Mouse (Mus musculus): ENCODE measurements around the gene Napsa. TPM values are rescaled to one million over a fixed set of nuclear protein-coding genes. Genes with fewer than 3 reads are reported as not detected.

The Napsa gene
- total RNA-seq, 2 experiments from 2014 or later = not detected

DNA sequence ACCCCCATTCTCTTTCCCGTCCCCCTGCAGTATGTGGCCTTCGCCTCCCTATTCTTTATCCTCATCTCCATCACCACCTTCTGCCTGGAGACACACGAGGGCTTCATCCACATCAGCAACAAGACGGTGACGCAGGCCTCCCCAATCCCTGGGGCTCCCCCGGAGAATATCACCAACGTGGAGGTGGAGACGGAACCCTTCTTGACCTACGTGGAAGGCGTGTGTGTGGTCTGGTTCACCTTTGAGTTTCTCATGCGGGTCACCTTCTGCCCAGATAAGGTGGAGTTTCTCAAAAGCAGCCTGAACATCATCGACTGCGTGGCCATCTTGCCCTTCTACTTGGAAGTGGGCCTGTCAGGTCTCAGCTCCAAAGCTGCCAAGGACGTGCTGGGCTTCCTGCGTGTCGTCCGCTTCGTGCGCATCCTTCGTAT, 23.0 kb downstream of the Napsa start:
- DNase-seq (ENCODE audit: low spot score in 2 of 2) = no peak

DNA sequence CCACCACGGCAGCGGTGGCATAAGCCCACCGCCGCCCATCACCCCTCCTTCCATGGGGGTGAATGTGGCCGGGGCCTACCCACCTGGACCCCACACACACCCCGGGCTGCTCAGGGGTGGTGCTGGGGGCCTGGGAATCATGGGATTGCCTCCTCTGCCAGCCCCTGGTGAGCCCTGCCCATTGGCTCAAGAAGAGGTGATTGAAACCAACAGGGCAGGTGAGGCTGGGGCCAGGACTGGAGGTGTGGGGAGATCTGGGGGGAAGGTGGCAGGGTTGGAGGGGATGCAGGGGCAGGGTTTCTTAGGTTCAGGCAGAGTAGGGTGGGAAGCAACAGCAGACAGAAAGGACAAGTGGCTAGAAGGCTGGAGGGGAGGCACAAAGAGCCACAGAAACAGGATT, 23.9 kb downstream of the Napsa start:
- DNase-seq (ENCODE audit: low spot score in 2 of 2) = no peak

DNA sequence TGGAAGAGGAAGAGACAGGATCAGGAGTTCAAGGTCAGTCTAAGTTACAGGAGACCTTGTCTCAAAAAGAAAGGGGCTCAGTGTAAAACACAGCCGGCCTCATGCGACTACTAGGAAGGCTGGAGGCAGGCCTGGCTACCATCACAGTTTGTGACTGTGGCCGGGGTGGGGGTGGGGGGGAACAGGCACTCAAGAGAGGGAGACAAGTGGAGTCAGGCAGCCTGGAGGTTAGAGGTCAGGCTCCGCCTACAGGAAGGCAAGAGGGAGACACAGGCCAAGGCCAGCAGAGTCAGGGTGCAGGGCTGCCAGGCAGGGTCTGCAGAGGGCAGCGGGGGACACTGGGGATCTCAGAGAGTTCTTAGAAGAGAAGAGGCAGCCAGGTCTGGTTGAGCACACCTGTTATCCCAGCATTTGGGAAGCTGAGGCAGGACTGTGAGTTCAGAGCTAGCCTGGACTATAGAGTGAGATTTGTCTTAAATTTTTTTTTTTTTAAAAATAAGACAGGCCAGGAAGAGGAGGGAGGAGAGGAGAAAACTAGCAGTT, 24.9 kb downstream of the Napsa start:
- no peak for DNase-seq (ENCODE audit: low spot score in 2 of 2)

DNA sequence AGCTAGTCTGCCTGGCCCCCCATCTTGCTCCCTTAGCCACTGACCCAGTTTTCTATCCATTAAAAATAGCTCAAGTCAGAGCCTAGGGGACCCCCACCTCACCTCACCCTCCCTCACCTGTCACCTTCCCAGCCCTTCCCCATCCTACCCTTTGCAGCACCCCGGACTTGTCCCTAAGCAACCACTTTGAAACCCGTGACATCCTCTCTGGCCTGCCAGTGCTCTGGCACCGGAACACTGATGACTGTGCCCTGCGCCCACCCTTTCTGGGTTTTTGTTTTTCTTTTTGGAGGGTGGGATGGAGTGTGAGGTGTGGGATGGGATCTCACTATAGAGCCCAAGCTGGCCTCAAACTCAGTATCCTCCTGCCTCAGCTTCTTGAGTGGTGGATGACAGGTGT, 25.5 kb downstream of the Napsa start:
- DNase-seq (ENCODE audit: low spot score in 2 of 2) = no peak

DNA sequence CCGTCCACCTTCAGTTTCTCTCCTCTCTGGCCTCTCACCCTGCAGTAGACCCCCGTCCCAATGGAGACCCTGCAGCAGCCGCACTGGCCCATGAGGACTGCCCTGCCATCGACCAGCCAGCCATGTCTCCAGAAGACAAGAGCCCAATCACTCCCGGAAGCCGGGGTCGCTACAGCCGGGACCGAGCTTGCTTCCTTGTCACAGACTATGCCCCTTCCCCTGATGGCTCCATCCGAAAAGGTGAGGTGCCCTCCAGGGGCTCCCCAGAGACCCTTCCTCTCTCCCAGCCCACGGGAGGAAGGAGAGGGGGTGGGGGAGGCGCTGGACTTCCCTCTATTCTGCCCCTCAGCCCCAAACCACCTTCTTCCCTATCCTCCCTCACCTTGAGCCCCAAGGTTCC, 26.2 kb downstream of the Napsa start:
- no peak for DNase-seq (ENCODE audit: low spot score in 2 of 2)

DNA sequence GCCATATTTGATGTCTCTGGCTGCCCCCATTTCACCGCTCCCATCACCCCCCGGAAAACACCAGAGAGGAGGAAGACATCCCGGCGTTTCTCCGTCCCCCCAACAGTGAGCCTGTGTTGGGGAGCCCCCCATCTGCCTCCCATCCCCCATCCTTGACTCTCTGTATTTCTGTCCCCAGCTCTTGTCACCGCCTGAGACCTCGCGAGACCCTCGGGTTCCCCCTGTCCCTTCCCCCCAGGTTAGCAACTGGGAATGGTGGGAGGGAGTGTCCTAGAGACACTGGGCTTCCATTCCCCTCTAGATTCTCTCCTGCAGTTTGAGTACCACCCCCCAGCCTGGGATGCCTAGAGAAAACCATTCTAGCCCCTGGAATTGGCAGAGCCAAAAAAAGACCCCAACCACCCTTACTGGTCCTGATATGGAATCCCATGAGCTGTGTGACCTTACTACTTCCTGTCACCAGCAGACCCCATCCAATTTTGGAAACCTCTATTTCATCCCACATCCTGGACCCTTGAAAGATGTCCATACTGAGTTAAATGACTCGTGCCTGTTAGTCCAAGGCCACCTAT, 28.6 kb downstream of the Napsa start:
- no peak for DNase-seq (ENCODE audit: low spot score in 2 of 2)

DNA sequence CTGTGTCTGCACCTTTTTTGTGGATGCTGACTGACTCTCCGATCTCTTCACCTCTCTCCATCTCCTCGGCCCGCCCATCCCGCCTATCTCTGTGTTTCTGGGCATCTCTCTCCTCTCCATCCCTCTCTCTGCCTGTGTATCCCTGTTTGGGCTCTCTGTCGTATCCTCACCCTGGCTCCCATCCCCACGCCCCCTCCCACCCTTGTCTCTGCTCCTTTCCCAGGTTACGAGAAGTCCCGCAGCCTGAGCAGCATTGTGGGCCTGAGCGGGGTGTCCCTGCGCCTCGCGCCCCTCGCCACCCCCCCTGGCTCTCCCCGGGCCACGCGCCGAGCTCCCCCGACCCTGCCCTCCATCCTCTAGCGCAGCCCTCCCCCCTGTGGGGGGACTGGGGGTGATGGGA, 29.5 kb downstream of the Napsa start:
- no peak for DNase-seq (ENCODE audit: low spot score in 2 of 2)

DNA sequence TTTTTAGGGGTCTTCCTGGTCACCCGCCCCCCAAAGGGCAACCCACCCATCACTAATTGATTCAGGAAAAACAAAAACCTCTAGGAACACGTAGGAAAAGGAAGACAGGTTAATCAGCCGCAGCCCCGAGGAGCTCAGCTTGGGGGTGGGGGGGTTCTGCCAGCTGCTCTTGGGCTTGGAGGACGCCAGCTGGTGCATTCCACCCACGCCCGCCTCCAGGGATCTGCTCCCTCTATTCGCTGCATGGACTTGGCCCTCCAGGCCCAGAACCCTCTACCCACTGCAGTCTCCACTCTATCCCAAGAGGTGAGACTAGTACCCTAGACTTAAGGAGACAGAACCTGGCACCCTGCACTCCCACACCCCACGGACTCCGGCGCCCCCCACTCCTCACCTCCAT, 30.3 kb downstream of the Napsa start:
- peak; percentile 81 to 95 for DNase-seq (ENCODE audit: low spot score in 2 of 2)

DNA sequence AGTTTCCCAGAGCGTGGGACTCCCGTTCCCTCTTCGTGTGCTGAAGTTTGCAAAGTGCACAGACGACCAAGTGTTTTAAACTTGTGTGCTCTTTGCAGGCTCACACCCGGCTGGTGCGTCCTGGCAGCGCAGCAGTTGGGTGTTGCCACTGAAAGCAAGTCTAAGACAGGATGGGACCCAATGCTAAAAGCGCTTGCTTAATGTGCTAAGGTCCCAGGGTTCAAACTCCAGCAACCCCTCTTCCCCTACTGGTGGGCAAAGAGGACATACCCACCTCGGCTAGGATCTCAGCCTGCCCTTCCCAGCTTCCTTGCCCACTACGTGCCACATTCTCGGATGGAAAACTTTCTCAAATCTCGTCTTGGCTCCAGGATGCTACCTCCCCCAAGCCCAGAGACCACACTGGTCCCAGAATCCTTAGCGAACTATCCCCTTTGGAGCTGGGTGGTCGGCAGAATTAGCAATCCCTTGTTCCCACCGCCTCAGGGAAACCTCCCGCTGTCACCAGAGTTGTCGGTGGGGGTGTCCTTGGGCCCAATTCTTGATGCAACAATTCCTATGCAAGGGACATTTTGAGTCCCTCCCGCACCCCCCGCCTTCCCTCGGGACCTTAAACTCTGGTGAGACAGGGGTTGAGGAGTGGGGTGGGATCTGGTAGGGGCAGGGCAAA, 31.1 kb downstream of the Napsa start:
- peak in 1 of 2 experiments; percentile 50 for DNase-seq (ENCODE audit: low spot score in 2 of 2)

DNA sequence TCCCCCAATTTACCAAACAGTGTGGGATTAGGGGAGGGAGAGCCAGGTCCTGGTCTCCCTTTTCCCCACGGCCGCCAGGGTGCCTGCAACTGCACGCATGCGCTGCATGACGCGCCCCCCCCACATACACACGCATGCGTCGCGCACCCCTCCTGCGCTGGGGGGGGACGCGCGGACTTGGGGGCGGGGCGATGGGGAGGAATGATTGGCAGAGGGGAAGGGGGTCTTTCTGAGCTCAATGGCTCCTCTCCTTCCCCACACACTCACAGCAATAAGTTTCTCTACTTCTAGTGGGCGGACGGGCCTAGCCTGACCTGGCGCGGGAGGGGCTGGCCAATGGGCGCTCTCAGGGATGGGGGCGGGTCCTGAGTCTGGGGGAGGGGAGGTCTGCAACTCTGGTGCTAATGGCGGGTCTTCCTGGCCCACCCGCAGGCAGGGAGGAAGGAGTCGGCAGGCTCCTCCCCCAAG, 32.0 kb downstream of the Napsa start:
- peak in 1 of 2 experiments; percentile 78 for DNase-seq (ENCODE audit: low spot score in 2 of 2)

DNA sequence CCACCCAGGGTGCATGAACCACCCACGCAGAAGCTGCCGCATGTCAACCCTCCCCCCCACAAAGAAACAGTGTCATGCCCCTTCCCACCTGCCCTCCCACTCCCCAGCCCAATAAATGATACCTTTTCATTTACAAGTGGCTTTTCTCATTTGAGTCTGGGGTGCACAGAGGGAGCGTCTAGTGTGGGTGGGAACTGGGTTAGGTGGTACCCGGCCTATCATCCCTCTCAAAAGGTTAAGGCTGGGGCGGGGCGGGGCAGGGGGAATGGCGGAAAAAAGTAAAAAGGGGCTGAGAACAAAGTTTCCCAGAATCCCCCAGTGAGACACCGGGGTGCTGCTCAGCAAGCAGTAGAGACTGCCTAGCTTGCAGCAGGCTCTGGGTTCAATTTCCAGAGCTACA, 32.4 kb downstream of the Napsa start:
- peak in 1 of 2 experiments; percentile 22 for DNase-seq (ENCODE audit: low spot score in 2 of 2)

DNA sequence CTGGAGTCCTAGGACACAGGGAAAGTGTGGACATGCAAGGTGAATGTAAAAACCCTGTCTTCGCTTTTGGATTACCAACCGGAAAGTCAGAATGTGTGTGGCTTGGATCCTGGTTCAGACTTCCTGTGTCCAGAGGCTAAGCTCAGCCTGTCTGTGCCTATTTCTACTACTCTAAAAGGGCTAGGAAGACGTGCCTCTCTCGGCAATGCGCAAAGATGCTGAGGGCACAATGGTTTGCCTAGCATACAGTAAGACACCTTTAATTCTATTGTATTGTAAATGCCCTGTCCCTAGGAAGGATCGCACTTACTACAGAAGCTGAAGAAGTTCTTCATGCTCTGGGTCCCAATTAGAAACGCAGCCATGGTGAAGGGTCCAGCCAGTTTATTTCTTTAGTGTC, 33.3 kb downstream of the Napsa start:
- DNase-seq (ENCODE audit: low spot score in 2 of 2) = no peak

DNA sequence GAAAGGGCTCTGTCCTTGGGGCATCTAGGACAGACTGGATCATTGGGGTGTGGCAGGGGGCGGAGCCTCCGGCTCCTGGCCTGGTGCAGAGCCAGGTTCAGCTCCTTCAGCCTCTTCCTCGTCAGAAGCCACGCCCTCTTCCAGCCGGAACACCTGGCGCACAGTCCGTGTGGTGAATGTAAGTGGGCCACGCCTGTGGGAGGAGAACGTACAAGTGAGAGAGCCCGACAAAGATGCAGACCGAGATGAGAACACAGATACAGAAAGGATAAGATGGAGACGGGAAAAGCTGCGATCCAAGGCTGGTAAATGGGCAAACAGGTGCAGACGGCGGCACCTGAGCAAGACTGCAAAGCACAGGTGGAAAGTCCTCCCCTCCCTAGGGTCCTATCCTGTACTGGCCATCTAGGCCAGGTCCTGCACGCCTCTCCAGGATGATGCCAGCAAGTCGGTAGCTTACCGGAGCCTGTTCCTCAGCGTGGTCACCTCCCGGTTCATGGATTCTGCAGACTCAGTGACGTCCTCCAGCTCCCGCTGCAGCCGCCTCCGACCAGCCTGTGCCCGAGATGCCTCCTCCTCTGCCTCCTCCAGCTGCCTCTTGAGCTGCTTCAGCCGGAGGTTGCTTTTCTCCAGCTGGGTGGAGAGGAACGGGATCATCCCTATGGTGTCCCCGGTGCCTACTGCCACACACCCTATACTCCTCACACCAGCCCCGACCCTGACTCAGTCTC, 34.2 kb downstream of the Napsa start:
- peak in 1 of 2 experiments; percentile 37 for DNase-seq (ENCODE audit: low spot score in 2 of 2)

DNA sequence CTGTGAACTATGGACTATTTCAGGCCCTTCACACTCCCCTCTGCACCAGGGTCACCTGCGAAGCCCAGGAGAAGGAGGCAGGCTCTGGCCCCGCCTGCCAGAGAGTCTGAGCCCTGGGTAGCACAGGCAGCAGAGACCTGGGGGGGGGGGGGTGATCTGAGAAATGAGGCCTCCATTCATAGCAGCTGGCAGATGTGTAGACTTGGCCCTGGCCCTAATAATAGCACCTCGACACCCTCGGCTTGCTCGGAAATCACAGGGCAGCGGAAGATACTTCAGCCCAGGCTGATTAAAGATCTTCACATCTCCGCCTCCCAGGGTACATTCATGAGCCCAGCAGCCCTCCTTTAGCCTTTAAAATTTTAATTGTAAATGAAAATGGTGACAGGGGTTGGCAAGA, 40.0 kb downstream of the Napsa start:
- no peak for DNase-seq (ENCODE audit: low spot score in 2 of 2)

DNA sequence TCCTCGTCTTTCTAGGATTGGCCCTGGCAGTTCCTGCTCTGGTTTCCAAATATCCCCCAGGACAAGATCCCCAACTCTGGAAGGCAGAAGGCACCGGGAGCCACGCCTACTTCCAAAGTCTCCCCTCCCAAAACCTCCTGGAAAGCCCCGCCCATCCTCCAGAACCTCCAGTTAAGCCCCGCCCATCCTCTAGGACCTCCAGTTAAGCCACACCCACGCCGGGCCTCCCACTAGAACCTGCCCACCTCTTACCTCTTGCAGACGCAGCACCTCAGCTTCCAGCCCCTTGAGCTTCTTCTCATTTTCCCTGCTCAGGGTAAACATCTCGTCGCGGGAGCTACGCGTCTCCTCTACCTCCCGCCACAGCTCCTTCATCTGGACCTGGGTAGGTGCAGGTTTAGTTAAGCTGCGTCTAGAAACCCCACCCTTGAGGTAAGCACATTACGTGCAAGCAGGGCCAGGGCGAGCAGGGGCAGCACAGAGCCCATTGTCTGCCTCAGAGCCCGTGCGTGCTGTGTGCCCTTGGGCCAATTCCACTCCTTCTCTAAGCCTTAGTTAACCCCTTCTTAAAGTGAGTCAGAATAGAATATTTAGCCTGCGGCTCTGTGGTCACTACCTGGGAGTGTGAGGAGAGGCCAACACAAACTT, 42.0 kb downstream of the Napsa start:
- DNase-seq (ENCODE audit: low spot score in 2 of 2) = no peak

DNA sequence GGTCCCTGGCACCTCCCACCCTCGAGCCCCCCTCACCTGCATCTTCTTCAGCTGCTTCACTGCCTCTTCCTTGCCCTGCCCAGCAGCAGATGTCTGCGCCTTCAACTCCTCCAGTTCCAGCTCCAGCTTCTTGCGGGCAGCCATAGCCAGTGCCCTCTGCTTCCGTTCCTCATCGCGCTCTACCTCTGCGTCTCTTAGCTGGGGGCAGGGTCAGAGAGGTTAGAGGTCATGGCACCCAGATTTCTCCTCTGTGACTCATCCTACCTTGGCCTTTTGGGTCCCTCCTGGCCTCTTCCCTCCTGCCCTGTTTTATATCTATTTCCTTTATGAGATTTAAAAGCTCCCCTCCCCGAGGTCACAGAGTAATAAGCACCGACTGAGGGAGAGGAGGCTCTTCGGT, 43.1 kb downstream of the Napsa start:
- no peak for DNase-seq (ENCODE audit: low spot score in 2 of 2)

DNA sequence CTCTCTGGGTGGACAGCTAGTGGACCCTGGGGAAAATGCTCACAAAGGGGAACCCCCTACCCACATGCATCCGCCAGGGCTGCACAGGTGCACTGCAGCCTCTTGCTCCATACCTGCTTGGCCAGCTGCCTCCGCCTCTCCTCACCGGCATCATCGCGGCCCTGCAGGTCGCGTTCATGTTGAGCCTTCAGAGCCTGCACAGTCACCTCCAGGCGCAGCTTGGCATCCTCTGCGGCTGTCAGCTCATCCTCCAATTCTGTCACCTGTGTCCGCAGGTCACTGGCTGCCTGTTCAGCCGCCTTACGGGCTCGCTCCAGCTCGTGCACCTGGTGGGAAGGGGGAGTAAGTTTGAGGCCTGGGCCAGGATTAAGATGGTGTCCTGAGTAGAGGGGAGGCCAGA, 43.8 kb downstream of the Napsa start:
- DNase-seq (ENCODE audit: low spot score in 2 of 2) = no peak

DNA sequence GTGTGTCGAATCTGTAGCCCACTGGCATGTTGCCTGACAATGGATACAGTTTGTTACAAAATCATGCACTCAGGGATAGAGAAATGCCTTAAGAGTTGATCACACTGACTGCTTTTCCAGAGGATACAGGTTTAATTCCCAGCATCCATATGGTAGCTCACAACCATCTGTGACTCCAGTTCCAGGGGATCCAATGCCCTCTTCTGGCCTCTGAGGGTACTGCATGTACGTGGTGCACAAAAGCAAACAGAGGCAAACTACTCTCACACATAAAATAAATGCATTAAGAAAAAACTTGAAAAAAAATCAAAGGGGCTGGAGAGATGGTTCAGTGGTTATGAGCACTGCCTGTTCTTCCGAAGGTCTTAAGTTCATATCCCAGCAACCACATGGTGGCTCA, 44.9 kb downstream of the Napsa start:
- no peak for DNase-seq (ENCODE audit: low spot score in 2 of 2)

DNA sequence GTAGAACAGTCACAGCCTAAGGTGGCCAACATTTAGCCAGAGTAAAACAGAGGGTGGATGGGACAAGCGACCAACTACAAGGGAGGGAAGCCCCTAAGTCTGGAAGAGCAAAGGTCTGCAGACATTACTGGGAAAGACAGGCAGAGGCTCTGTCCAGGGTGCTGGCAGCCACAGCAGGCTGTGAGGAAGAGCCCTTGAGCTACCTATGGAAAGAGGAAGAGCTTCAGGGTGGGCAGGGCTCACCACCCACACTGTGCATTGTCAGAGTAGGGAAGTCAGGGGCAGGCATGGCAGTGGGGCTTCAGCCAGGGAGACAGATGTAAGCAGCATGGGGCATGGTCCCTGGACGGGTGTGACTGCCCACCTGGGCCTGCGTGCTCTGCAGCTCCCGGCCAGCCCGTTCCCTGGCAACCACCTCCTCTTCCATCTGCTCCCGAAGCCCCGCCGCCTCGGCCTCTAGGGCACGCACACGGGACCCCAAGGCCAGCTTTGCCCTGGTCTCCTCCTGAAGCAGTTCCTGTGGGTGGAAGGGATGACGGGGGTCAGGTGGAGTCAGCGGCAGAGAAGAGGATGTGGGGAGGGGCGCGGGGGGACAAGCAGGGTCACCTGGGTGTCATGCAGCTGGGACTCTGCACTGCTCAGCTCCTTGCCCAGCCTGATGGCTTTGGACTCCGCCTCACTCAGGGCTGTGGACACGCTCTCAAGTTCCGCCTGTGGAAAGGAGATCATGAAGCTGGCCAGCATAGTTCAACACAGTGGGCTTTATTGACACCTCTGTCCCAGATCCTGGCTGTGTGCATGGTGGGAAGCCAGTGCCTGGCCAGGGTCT, 51.7 kb downstream of the Napsa start:
- DNase-seq (ENCODE audit: low spot score in 2 of 2) = no peak

DNA sequence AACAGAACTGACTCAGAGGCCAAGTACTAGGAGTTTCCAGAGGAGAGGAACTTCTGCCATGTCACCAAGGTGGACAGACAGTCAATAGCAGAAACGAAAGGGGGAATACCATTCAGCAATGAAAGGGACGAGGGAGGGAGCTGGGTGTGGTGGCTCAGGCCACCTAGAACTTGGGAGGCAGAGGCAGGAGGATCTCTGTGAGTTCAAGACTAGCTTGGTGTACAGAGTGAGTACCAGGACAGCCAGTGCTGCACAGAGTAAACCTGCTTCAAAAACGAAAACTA, 52.3 kb downstream of the Napsa start:
- no peak for DNase-seq (ENCODE audit: low spot score in 2 of 2)

DNA sequence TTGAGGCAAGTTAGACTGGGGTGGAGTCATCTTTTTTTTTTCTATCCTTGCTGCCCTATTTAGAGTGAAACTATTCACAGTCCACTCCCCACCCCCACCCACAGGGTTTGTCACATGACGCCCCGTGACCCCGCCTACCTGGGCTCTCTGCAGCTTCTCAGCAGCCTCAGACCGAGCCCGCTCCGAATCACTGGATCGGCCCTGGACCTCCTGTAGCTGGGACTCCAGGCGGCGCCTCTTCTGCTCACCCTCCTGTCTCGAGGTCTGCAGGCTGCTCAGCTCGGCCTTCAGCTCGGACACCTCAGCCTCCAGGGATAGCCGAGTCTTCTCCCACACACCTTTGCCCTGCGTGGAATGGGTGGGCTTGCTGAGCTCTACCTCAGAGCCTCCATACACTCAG, 52.6 kb downstream of the Napsa start:
- no peak for DNase-seq (ENCODE audit: low spot score in 2 of 2)
